Mouse (Mus musculus): ENCODE measurements around the gene Olfr1109.

Gene Olfr1109

DNA sequence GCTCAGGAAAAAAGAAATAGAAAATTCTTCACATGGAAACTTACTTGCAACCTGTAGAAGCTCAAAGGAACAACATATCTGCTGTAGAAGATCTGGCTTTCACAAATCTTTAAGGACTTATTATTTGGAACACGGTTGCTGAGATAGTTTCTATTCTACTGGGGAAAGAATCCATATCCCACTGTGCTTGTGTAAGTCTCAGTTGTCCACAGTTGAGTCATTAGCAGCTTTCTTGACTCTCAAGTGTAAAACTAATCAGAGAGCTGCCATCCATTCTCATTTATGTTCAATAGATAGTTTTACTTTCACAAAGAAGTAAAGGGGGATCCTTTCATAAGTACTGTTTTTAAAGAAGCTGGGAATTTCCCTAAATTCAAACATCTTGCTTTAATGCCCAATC is at the start of gene Olfr1109:
Olfr1109 (minus strand) TSS at position 101 of the 400 bp plus-strand sequence.
- DNase-seq (ENCODE audit: low spot score in 2 of 2): no peak

DNA sequence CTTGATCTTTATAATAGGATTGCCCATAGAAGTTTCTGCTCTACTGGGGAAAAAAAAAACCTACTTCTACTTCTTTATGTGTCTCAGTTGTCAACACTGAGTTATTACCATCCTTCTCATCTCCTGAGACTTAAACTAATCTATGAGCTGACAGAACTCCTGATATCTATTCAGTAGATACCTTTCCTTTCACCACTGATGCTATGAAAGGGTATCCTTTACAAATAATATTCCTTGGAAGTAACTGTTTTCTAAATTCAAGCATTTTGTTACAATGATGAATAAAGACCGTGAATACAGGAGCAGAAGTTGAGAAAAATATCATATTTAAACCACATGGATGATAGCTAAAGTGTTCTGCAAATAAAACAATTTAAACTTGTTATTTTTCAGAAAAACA is 44.4 kb upstream of the Olfr1109 start, which contains the start of gene Olfr1110:
Olfr1110 (minus strand) TSS at position 101 of the 400 bp plus-strand sequence.
- no peak for DNase-seq (ENCODE audit: low spot score in 2 of 2)

DNA sequence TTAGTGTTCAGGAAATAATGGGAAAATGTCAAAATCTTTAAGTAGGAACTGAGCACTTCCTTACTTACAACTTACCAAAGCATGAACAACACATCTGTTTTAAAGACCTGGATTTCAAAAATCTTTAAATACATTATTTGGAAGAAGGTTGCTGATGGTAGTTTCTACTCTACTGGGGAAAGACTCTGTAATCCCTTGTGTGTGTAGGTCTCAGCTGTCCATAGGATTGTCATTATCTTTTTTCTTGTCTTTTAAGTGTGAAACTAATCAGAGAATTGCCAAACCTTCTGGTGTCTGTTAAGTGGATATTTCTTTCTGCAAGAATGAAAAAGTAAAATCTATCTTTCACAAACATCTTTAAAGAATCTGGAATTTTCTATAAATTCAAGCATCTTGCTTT is 18.7 kb upstream of the Olfr1109 start, which contains the start of gene Olfr259:
Olfr259 (minus strand) TSS at position 101 of the 400 bp plus-strand sequence.
- no peak for DNase-seq (ENCODE audit: low spot score in 2 of 2)

DNA sequence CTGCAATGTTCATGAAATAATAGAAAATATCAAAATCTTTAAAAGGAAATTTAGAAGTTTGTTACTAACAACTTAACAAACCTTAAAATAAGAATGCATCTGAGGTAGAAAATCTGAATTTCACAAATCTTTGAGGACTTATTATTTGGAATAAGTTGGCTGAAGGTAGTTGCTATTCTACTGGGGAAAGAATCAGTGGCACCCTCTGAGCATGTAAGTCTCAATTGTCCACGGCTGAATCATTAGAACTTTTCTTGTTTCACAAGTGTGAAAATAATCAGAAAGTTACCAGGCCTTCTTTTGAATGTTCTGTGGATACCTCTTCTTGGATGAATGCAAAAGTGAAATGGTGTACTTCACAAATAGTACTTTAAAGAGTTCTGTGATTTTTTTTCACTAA is 20.1 kb downstream of the Olfr1109 start, which contains the start of gene Olfr1107:
Olfr1107 (minus strand) TSS at position 101 of the 400 bp plus-strand sequence.
- no peak for DNase-seq (ENCODE audit: low spot score in 2 of 2)

GRCm38 (mm10) chr2:87052173-87052572 is 43.6 kb downstream of the Olfr1109 start, which contains the start of gene Olfr1106:
TSS of gene Olfr1106 (minus strand) at chr2:87052273.
- DNase-seq (ENCODE audit: low spot score in 2 of 2): no peak
